12 mouse cellular contexts compared by ENCODE assay signal in genomic region chr3:104227438-104228111, GRCm38 (mm10). TPM values are rescaled to one million over a fixed set of nuclear protein-coding genes. Genes with fewer than 3 reads are reported as not detected.
DNase-seq lines count a peak whose midpoint lies in the region; ATAC-seq and TF ChIP-seq lines count a peak whose summit lies in the region.
"Had no signal": no experiment of that assay in that cellular context is flagged by ENCODE, and none has a peak within 500 bp of the region (broad histone marks: within the 10 kb centered on the region; RNA-seq: fewer than 3 reads in every experiment).

No protein-coding gene starts in this region.

- H3K9me3 ChIP-seq in heart, embryonic 10.5 days, result no peaks in the 10 kb centered on the region
- no peaks in the 10 kb centered on the region for H3K9me3 ChIP-seq in kidney, embryonic 15.5 days (replicated peaks)
- no peaks in the 10 kb centered on the region for H3K9me3 ChIP-seq in hindbrain, postnatal 0 days (ENCODE audit: low read length)
- H3K9me3 ChIP-seq: liver, embryonic 15.5 days had no signal

- no peak for TF ChIP-seq CTCF in heart, adult 2 months (IDR thresholded peaks at IDR 0.05)
- TF ChIP-seq CTCF in hindbrain, postnatal 0 days (IDR thresholded peaks at IDR 0.05; ENCODE audit: low read depth), result no peak

- no peak for TF ChIP-seq EP300 in heart, adult 2 months (IDR thresholded peaks at IDR 0.05; ENCODE audit: insufficient read depth, low read depth, low read length)

- peak overlapping the region; percentile 50 for H3K27ac ChIP-seq in heart, embryonic 10.5 days
- H3K27ac ChIP-seq in heart, adult 2 months, result no peak overlapping the region; the same call in 1 of the 2 replicates
- 0 out of 2 replicates have a peak overlapping the region, but pooled peaks have one; percentile 24 for H3K27ac ChIP-seq in kidney, embryonic 15.5 days
- H3K27ac ChIP-seq in hindbrain, postnatal 0 days, result no peak overlapping the region
- H3K27ac ChIP-seq: liver, embryonic 15.5 days had no signal

- intact Hi-C loops in heart, adult 2 months (cut with DNase I), result loop anchor here (10.0 kb wide), 1 partner anchor 313 kb away; the partner anchor contains the start of gene Rsbn1

- H3K9ac ChIP-seq in heart, adult 2 months (ENCODE audit: low read depth, low read length), result no peak overlapping the region
- H3K9ac ChIP-seq in kidney, embryonic 15.5 days, result no peak overlapping the region
- no peak overlapping the region for H3K9ac ChIP-seq in hindbrain, postnatal 0 days (replicated peaks; ENCODE audit: low read length)
- H3K9ac ChIP-seq: liver, embryonic 15.5 days had no signal

- DNase-seq in heart, embryonic 10.5 days (ENCODE audit: low spot score), result no peak
- no peak for DNase-seq in heart, adult 2 months
- DNase-seq in ZHBTc4 (ENCODE audit: low read depth, low spot score), result peak; percentile 98
- DNase-seq in hindbrain, postnatal 0 days (ENCODE audit: low spot score), result no peak
- no peak for DNase-seq in cerebellum, adult 11 months
- DNase-seq in right cerebral cortex, postnatal 10 days (ENCODE audit: low spot score in 2 of 2), result no peak
- DNase-seq: cerebellum, postnatal 14 days; right cerebral cortex, adult 18-20 months; thymus, adult 2 months had no signal

- H3K4me3 ChIP-seq in heart, embryonic 10.5 days, result no peak overlapping the region
- H3K4me3 ChIP-seq in heart, adult 2 months, result no peak overlapping the region
- H3K4me3 ChIP-seq in kidney, embryonic 15.5 days (replicated peaks), result no peak overlapping the region
- no peak overlapping the region for H3K4me3 ChIP-seq in hindbrain, postnatal 0 days (ENCODE audit: low read length)
- H3K4me3 ChIP-seq: liver, embryonic 15.5 days had no signal

- peak; percentile 78 for ATAC-seq in kidney, embryonic 15.5 days (replicated peaks; ENCODE audit: low FRiP score)
- ATAC-seq in megakaryocyte, adult 5-6 weeks (ENCODE audit: poor library complexity, severe bottlenecking), result peak; percentile 38; the same call in 1 of the 2 replicates
- ATAC-seq in hindbrain, postnatal 0 days, result no peak

- no peaks in the 10 kb centered on the region for H3K79me2 ChIP-seq in heart, adult 2 months (replicated peaks; ENCODE audit: control insufficient read depth, insufficient read depth, low read length)

- WGBS in heart, embryonic 10.5 days, result 37% methylated on average over 5 of the region's 5 CpGs
- WGBS in heart, adult 2 months, result 36% methylated on average over 5 of the region's 5 CpGs
- WGBS in kidney, embryonic 15.5 days, result 22% methylated on average over 5 of the region's 5 CpGs
- 24% methylated on average over 5 of the region's 5 CpGs for WGBS in hindbrain, postnatal 0 days

- H3K27me3 ChIP-seq in heart, embryonic 10.5 days (ENCODE audit: insufficient read depth, poor library complexity, severe bottlenecking), result no peaks in the 10 kb centered on the region
- H3K27me3 ChIP-seq in heart, adult 2 months (ENCODE audit: control insufficient read depth, insufficient read depth, low read length), result no peaks in the 10 kb centered on the region
- no peaks in the 10 kb centered on the region for H3K27me3 ChIP-seq in kidney, embryonic 15.5 days
- H3K27me3 ChIP-seq in hindbrain, postnatal 0 days (ENCODE audit: insufficient read depth, low read length), result no peaks in the 10 kb centered on the region
- H3K27me3 ChIP-seq: liver, embryonic 15.5 days had no signal

- peaks cover 18% of the 10 kb centered on the region for H3K4me1 ChIP-seq in heart, embryonic 10.5 days
- peaks cover 4% of the 10 kb centered on the region for H3K4me1 ChIP-seq in heart, adult 2 months (ENCODE audit: control insufficient read depth, insufficient read depth, low read length)
- H3K4me1 ChIP-seq in kidney, embryonic 15.5 days, result peaks cover 20% of the 10 kb centered on the region
- H3K4me1 ChIP-seq in hindbrain, postnatal 0 days (ENCODE audit: insufficient read depth, low read length), result no peaks in the 10 kb centered on the region
- H3K4me1 ChIP-seq: liver, embryonic 15.5 days had no signal

- no peak for TF ChIP-seq POLR2A in heart, adult 2 months (IDR thresholded peaks at IDR 0.05; ENCODE audit: insufficient read depth, low read depth, low read length)

- H3K4me2 ChIP-seq in kidney, embryonic 15.5 days, result no peak overlapping the region
- H3K4me2 ChIP-seq in hindbrain, postnatal 0 days (ENCODE audit: low read depth, low read length), result no peak overlapping the region
- H3K4me2 ChIP-seq: liver, embryonic 15.5 days had no signal

- H3K36me3 ChIP-seq in heart, embryonic 10.5 days, result no peaks in the 10 kb centered on the region
- H3K36me3 ChIP-seq in heart, adult 2 months (ENCODE audit: control insufficient read depth, insufficient read depth, low read length), result no peaks in the 10 kb centered on the region
- H3K36me3 ChIP-seq in kidney, embryonic 15.5 days, result no peaks in the 10 kb centered on the region
- H3K36me3 ChIP-seq in hindbrain, postnatal 0 days (ENCODE audit: insufficient read depth, low read length), result no peaks in the 10 kb centered on the region
- H3K36me3 ChIP-seq: liver, embryonic 15.5 days had no signal

RNA-seq across cellular contexts. Expression of gene Magi3, which starts 7.4 kb away (rescaled TPM):
- 8.7 and 11.4 TPM in 2 replicates for polyA plus RNA-seq in heart, embryonic 10.5 days (2016; fragmentation: Nextera tagmentation; extraction: Ambion mirVana)
- 10 to 100 TPM; 31.2 to 42.2 TPM for total RNA-seq in heart, adult 2 months (2021)
- polyA plus RNA-seq in heart, adult 2 months (2012; rRNA removed), result 10.0 and 17.4 TPM in 2 replicates
- polyA plus RNA-seq in kidney, embryonic 15.5 days (2015; fragmentation: Nextera tagmentation; extraction: Ambion mirVana), result 5.9 and 6.1 TPM in 2 replicates
- 4.7 and 6.2 TPM in 2 replicates for total RNA-seq in megakaryocyte, adult 5-6 weeks (2015)
- 10.4 and 10.9 TPM in 2 replicates for total RNA-seq in megakaryocyte, adult 5-6 weeks (2017)
- total RNA-seq in hindbrain, postnatal 0 days (2014; rRNA removed), result 15.1 and 17.3 TPM in 2 replicates
- 3.2 and 4.1 TPM in 2 replicates for polyA plus RNA-seq in hindbrain, postnatal 0 days (2015; fragmentation: Nextera tagmentation; extraction: Ambion mirVana)

Comparison
In these comparisons a context has a peak if more than half of its experiments do, and no peak if none do; other contexts are left out.
1. H3K27ac ChIP-seq: peak in heart, embryonic 10.5 days (single experiment) and kidney, embryonic 15.5 days (single experiment); none in heart, adult 2 months (single experiment) and hindbrain, postnatal 0 days (single experiment).